Mouse (Mus musculus): ENCODE measurements around the gene Fubp3.
"Not testable (repeated sequence)": the region's sequence is repeated elsewhere in the genome, so short reads cannot be mapped to it uniquely, and the experiment has no call there.

Gene Fubp3

DNA sequence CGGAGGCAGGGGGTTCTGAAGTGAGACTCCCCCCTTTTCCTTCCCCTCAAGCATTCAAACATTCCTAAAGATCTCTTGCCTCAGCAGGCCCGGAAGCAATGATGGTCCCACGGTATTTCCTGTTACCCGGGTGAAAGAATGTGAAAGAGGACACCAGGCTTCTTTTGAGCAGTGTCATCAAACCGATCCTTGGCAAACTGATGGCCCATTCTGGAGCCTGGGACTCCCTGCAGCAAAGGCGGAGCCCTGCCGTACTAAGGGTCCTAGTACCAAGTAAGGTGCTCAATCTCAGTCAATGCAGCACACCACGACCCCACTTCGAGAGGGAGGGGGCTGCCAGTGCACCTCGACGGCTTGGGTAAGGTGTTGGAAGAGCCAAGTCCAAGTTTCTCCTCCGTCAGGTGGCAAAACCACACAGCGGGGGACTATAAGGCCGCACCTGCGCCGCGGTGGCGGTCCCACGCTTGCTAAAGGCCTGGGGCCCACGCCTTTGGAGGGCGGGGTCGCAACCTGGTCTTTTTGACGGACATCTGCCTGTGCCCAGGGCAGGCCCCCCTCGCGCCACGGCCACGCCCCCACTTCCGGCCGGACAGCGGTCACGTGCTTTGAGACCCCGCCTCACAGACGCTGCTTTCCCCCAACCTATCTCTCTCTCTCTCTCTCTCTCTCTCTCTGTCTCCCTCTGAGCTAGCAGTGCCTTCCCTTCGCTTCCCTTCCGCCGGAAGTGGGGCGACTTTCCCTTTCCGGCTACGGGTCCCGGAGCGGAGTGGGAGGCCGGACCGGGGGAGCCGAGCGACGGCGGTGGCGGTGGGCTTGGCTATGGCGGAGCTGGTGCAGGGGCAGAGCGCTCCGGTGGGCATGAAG, at the start of gene Fubp3:
Fubp3 (plus strand) TSS at position 601 of the 864 bp plus-strand sequence.
- DNase-seq, result peak; percentile 65 to 67

DNA sequence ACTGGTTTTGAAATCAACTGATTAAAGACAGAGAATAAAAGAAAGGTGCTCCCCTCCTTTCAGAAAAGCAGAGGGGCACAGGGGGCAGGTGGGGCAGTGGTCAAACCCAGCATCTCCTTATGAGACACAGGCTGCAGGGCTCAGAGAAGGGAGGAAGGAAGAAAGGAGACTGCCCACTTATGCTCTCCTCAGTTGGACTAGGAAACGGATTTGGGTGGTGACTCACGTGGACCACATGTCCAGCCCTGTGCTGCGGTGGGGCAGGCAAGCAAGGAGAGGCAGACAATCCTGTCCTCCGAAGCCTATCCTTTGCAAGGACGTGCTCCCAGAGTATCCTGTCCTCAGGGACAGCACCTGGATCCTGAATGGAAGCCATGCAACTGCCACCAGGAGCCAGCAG, 47.8 kb upstream of the Fubp3 start:
- no peak for DNase-seq

DNA sequence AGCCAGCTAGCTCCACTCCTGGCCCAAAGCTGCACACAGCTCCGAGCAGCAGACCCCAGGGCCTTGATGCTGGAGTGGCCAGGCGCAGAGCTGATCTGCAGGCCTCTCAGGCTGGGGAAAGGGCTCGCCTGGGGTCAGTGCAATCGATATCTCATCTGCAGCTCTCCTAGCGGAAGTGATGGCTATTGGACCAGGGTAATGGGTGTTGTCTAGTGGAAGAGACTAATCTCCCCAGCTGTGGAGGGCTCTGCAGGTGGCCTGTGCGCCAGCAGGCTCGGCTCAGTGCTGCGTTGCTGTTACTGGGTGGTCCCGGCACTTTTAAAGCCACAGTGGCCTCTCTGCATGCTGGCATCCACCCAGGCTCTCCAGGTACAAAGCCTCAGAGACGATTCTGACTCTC, 46.7 kb upstream of the Fubp3 start:
- DNase-seq, result no peak

- DNase-seq, result no peak
Measured at GRCm38 (mm10) chr2:31530201-31530600, 42.2 kb upstream of the Fubp3 start.

GRCm38 (mm10) chr2:31537054-31537453, 35.4 kb upstream of the Fubp3 start:
- DNase-seq, result no peak

GRCm38 (mm10) chr2:31538745-31539144, 33.7 kb upstream of the Fubp3 start:
- no peak for DNase-seq

DNA sequence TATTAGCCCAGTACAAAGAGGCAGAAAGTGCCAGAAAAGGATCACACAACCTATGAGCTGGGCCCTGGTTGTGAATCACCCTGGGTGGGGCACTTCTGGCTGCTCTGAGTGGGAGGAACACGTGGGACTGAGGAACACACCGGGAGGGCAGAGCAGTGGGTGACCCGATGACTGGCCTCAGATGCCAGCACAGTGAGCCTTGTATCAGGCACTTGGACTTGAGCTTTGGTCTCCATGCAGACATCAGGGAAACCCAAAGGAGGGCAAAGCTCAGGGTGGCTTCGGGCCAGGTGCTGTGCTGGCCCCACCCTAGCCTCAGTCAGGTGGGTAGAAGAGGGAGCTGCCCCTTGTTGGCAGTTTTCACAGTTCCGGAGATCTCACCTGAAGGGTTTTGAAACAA, 30.9 kb upstream of the Fubp3 start:
- DNase-seq, result no peak

- DNase-seq, result no peak
Measured at GRCm38 (mm10) chr2:31547726-31548125, 24.7 kb upstream of the Fubp3 start.

GRCm38 (mm10) chr2:31550503-31550902, 21.9 kb upstream of the Fubp3 start:
- no peak for DNase-seq

DNA sequence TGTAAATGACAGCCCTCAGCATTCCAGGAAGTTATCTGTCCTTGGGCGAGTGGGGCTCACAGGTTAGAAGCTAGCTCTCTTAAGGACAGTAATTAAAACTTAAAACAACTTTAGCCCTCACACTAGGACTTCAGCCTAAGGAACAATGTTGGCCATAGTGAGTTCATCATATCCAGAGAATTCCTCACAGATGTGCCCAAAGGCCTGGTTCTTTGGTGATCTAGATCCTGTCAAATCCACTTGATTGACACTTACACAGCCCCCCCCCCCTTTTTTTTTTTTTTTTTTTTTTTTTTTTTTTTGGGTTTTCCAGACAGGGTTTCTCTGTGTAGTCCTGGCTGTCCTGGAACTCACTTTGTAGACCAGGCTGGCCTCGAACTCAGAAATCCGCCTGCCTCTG, 21.1 kb upstream of the Fubp3 start:
- not testable (repeated sequence) for DNase-seq

DNA sequence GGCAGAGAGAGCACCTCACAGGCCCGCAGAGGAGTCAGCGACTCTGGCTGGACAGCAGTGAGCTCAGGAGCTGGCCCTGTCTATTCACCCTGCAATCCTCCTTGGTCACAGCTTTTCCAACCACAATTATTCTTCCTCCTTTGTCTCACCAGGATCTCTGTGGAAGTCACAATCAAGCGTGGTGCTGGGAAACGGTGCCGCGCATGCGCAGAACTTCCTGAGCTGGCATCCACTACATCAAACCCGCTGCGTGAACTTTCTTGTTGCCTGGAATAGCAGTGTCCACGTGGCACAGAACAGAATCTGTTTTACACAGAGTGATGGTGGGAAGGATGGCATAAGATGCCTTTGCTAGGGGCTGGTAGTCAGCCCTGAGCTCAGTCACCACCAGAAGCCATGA, 20.5 kb upstream of the Fubp3 start:
- no peak for DNase-seq

GRCm38 (mm10) chr2:31554619-31555018, 17.8 kb upstream of the Fubp3 start:
- DNase-seq, result no peak

- no peak for DNase-seq
Measured at GRCm38 (mm10) chr2:31572915-31573635, 624 bp downstream of the Fubp3 start.

- DNase-seq, result no peak
Measured at GRCm38 (mm10) chr2:31581617-31582016, 9.2 kb downstream of the Fubp3 start.

GRCm38 (mm10) chr2:31591799-31592484, 19.5 kb downstream of the Fubp3 start:
- DNase-seq, result no peak

DNA sequence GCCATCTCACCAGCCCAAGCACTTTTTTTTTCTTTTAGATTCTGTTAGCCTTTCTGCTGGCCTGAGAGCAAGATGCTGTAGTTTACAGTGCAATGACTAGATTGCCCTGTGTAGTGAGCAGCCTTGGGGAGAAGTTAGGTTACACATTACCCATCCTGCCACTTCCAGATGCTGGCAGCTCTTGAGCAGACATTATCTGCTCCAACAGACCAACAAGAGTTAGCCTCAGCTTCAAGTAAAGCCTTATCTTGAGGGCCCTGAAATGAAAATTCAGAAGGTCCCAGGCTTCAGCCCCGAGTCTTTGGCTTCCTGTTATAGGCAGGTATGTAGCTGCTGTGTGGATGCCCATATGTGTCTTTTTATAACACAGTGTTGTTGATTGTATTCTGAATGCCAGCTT, 35.1 kb downstream of the Fubp3 start:
- no peak for DNase-seq

DNA sequence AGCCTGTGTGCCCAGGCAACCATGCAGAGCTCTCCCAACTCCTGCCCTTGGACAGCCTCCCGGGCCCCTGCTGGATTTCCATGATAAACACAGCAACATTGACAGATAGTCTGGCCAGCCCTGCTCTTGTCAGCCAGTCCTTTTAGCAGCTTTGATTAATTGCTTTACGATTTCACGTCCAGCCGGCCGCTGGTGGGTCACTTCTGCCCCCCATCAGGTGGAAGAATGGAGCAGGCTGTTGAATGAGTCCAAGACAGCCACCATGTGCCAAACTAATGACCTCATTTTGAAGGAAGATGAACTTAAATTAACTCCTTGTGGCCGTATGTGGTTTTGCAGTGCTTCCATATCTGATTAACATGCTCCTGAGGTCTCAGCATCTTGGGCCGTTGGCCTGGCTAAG, 37.4 kb downstream of the Fubp3 start:
- no peak for DNase-seq

GRCm38 (mm10) chr2:31610922-31611321, 38.5 kb downstream of the Fubp3 start:
- no peak for DNase-seq

DNA sequence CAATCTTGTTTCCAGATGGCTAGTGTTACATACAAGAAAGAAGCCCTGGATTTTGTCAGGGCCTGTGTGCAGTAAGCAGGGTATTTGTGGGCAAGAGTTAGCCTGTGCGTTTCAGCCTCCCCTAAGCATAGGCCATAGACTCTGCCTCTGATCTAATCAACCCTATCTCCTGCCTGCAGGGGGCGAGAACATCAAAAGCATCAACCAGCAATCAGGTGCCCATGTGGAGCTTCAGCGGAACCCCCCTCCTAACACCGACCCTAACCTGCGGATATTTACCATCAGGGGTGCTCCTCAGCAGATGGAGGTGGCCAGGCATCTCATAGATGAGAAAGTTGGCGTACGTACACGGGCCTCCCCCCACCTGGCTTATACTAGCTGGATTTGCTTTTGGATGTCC, 38.9 kb downstream of the Fubp3 start:
- no peak for DNase-seq

DNA sequence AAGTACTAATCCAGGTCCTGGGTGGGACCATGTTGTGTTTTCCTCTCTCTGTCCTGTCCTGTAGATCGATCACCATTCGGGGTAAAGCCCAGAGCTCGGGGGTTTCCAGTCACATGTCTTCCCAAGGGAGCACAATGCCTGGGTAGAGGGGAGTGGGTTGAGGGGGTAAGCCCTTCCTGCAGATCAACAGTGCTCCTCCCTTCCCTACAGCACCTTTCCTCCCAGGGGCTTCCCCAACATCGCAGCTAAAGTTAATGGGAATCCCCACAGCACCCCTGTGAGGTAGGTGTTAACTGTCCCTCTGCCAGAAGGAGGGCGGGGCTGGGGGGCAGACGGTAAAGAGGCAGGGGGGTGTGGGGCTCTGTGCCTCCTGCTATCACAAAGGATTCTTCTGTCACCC, 40.2 kb downstream of the Fubp3 start:
- no peak for DNase-seq

- no peak for DNase-seq
Measured at GRCm38 (mm10) chr2:31613781-31614180, 41.3 kb downstream of the Fubp3 start.

DNA sequence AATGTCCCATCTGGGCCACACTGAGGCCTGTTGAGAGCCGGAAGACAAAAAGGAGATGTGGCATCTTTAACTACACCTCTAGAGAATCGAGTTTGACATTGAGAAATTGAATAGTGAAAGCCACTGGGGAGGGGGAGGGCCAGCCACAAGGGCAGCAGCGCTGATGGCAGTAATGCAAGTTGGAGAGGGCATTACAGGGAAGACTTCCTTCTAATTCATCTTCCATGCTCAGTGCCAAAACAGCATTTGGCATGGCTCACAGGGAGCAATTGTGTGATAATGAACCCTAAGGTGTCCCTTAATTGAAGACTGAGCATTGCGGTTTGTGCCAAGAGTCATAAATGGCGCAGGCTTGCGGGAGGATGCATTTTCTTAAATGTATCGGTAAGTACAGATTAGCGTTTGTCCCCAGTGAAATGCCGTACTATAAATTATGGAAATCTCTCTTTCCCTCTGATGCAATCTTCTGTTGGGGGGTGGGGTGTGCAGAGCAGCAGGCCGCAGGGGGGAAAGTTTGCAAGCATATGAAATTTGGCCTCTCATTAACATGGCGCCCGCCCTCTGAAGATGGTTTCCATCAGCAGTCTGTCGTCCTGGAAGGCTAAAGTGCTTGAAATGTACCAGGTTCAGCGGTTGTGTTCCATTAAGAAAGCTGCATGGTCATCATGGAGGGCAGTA, 46.2 kb downstream of the Fubp3 start:
- DNase-seq, result no peak

GRCm38 (mm10) chr2:31619208-31619607, 46.8 kb downstream of the Fubp3 start:
- DNase-seq, result no peak
